Mouse (Mus musculus): ENCODE results near the gene Dpy19l3. TPM values are rescaled to one million over a fixed set of nuclear protein-coding genes. Genes with fewer than 3 reads are reported as not detected.

The Dpy19l3 gene
- polyA plus RNA-seq, 1 experiment from 2014 or later: 31.9 TPM

- Histone ChIP-seq H3K4me1 (replicated peaks) (no peaks in the 10 kb centered on the region), H3K4me3 (no peak overlapping the region), H3K9me3 (no peaks in the 10 kb centered on the region), H3K27me3 (no peaks in the 10 kb centered on the region), H3K4me2 (no peak overlapping the region), H3K9ac (no peak overlapping the region), H3K27ac (replicated peaks) (no peak overlapping the region), H3K36me3 (peaks cover 78% of the 10 kb centered on the region)
- no peak for ATAC-seq (ENCODE audit: low read depth)
- WGBS: 92% methylated on average over 8 of the region's 8 CpGs
These were observed 35.7 kb downstream of the Dpy19l3 start for GRCm38 (mm10) chr7:35718421-35719178.

- no peak for ATAC-seq (ENCODE audit: low read depth)
- H3K27me3 ChIP-seq: no peaks in the 10 kb centered on the region
- H3K4me1 ChIP-seq (replicated peaks): no peaks in the 10 kb centered on the region
- H3K27ac ChIP-seq (replicated peaks): no peak overlapping the region
- 91% methylated on average over 5 of the region's 5 CpGs for WGBS
- no peak overlapping the region for H3K9ac ChIP-seq
- H3K4me3 ChIP-seq: no peak overlapping the region
- H3K36me3 ChIP-seq: peaks cover 67% of the 10 kb centered on the region
- H3K9me3 ChIP-seq: no peaks in the 10 kb centered on the region
- H3K4me2 ChIP-seq: no peak overlapping the region
These were observed 43.9 kb downstream of the Dpy19l3 start for GRCm38 (mm10) chr7:35710366-35710765.

GRCm38 (mm10) chr7:35708101-35708500 is 46.2 kb downstream of the Dpy19l3 start:
- ATAC-seq (ENCODE audit: low read depth): no peak
- Histone ChIP-seq H3K27ac (replicated peaks) (no peak overlapping the region), H3K27me3 (no peaks in the 10 kb centered on the region), H3K9me3 (no peaks in the 10 kb centered on the region), H3K4me2 (no peak overlapping the region), H3K4me3 (no peak overlapping the region), H3K9ac (no peak overlapping the region), H3K4me1 (replicated peaks) (no peaks in the 10 kb centered on the region), H3K36me3 (peaks cover 60% of the 10 kb centered on the region)
- WGBS: 93% methylated on average over 16 of the region's 16 CpGs

- Histone ChIP-seq H3K27ac (replicated peaks) (no peak overlapping the region), H3K27me3 (no peaks in the 10 kb centered on the region), H3K9me3 (no peaks in the 10 kb centered on the region), H3K4me1 (replicated peaks) (no peaks in the 10 kb centered on the region), H3K4me3 (no peak overlapping the region), H3K9ac (no peak overlapping the region), H3K36me3 (peaks cover 50% of the 10 kb centered on the region), H3K4me2 (no peak overlapping the region)
- ATAC-seq (ENCODE audit: low read depth): no peak
- WGBS: 92% methylated on average over 8 of the region's 8 CpGs
These were observed 55.2 kb downstream of the Dpy19l3 start for GRCm38 (mm10) chr7:35699005-35699404.

- no peaks in the 10 kb centered on the region for H3K4me1 ChIP-seq (replicated peaks)
- no peak overlapping the region for H3K9ac ChIP-seq
- no peaks in the 10 kb centered on the region for H3K9me3 ChIP-seq
- no peak for ATAC-seq (ENCODE audit: low read depth)
- H3K36me3 ChIP-seq: peaks cover 40% of the 10 kb centered on the region
- no peak overlapping the region for H3K4me2 ChIP-seq
- no peaks in the 10 kb centered on the region for H3K27me3 ChIP-seq
- H3K27ac ChIP-seq (replicated peaks): no peak overlapping the region
- H3K4me3 ChIP-seq: no peak overlapping the region
- 100% methylated on average over 1 of the region's 1 CpGs for WGBS
These were observed 56.2 kb downstream of the Dpy19l3 start for GRCm38 (mm10) chr7:35698073-35698472.

GRCm38 (mm10) chr7:35692641-35693040 is 61.6 kb downstream of the Dpy19l3 start:
- peaks cover 42% of the 10 kb centered on the region for H3K36me3 ChIP-seq
- no peak overlapping the region for H3K4me3 ChIP-seq
- H3K27me3 ChIP-seq: no peaks in the 10 kb centered on the region
- no peak overlapping the region for H3K4me2 ChIP-seq
- WGBS: 92% methylated on average over 12 of the region's 12 CpGs
- H3K27ac ChIP-seq (replicated peaks): no peak overlapping the region
- H3K9ac ChIP-seq: no peak overlapping the region
- ATAC-seq (ENCODE audit: low read depth): no peak
- H3K9me3 ChIP-seq: no peaks in the 10 kb centered on the region
- peaks cover 32% of the 10 kb centered on the region for H3K4me1 ChIP-seq (replicated peaks)

- Histone ChIP-seq H3K4me3 (no peak overlapping the region), H3K27me3 (no peaks in the 10 kb centered on the region), H3K4me1 (replicated peaks) (peaks cover 37% of the 10 kb centered on the region), H3K36me3 (peaks cover 42% of the 10 kb centered on the region), H3K9me3 (no peaks in the 10 kb centered on the region), H3K27ac (replicated peaks) (peak overlapping the region; percentile 24; the same call in 1 of the 2 replicates), H3K4me2 (no peak overlapping the region), H3K9ac (no peak overlapping the region)
- WGBS: 53% methylated on average over 14 of the region's 14 CpGs
- peak; percentile 43 for ATAC-seq (ENCODE audit: low read depth)
These were observed 62.1 kb downstream of the Dpy19l3 start for GRCm38 (mm10) chr7:35692117-35692516.

GRCm38 (mm10) chr7:35688781-35689349 is 65.4 kb downstream of the Dpy19l3 start:
- Histone ChIP-seq H3K9me3 (no peaks in the 10 kb centered on the region), H3K27ac (replicated peaks) (0 out of 2 replicates have a peak overlapping the region, but pooled peaks have one; percentile 38), H3K4me3 (no peak overlapping the region), H3K9ac (0 out of 2 replicates have a peak overlapping the region, but pooled peaks have one; percentile 17), H3K4me1 (replicated peaks) (peaks cover 46% of the 10 kb centered on the region), H3K36me3 (peaks cover 31% of the 10 kb centered on the region), H3K27me3 (no peaks in the 10 kb centered on the region), H3K4me2 (no peak overlapping the region)
- WGBS: 81% methylated on average over 11 of the region's 11 CpGs
- no peak for ATAC-seq (ENCODE audit: low read depth)

GRCm38 (mm10) chr7:35688276-35688675 is 66.0 kb downstream of the Dpy19l3 start:
- H3K4me3 ChIP-seq: no peak overlapping the region
- no peak overlapping the region for H3K4me2 ChIP-seq
- H3K27me3 ChIP-seq: no peaks in the 10 kb centered on the region
- no peak overlapping the region for H3K27ac ChIP-seq (replicated peaks)
- H3K9ac ChIP-seq: no peak overlapping the region
- peaks cover 31% of the 10 kb centered on the region for H3K36me3 ChIP-seq
- H3K4me1 ChIP-seq (replicated peaks): peaks cover 46% of the 10 kb centered on the region
- no peak for ATAC-seq (ENCODE audit: low read depth)
- no peaks in the 10 kb centered on the region for H3K9me3 ChIP-seq
- WGBS: 40% methylated on average over 9 of the region's 9 CpGs

GRCm38 (mm10) chr7:35687229-35687628 is 67.0 kb downstream of the Dpy19l3 start:
- H3K4me2 ChIP-seq: peak overlapping the region; percentile 15; the same call in 1 of the 2 replicates
- WGBS: 22% methylated on average over 10 of the region's 10 CpGs
- H3K9ac ChIP-seq: no peak overlapping the region
- peaks cover 25% of the 10 kb centered on the region for H3K36me3 ChIP-seq
- no peak overlapping the region for H3K4me3 ChIP-seq
- H3K9me3 ChIP-seq: no peaks in the 10 kb centered on the region
- no peak overlapping the region for H3K27ac ChIP-seq (replicated peaks)
- ATAC-seq (ENCODE audit: low read depth): no peak
- no peaks in the 10 kb centered on the region for H3K27me3 ChIP-seq
- H3K4me1 ChIP-seq (replicated peaks): peaks cover 40% of the 10 kb centered on the region

GRCm38 (mm10) chr7:35686756-35687155 is 67.5 kb downstream of the Dpy19l3 start:
- H3K4me3 ChIP-seq: no peak overlapping the region
- peaks cover 21% of the 10 kb centered on the region for H3K36me3 ChIP-seq
- peaks cover 35% of the 10 kb centered on the region for H3K4me1 ChIP-seq (replicated peaks)
- 24% methylated on average over 13 of the region's 13 CpGs for whole genome bisulfite sequencing
- no peak overlapping the region; the same call in 1 of the 2 replicates for H3K27ac ChIP-seq (replicated peaks)
- H3K9ac ChIP-seq: no peak overlapping the region
- no peak for ATAC-seq (ENCODE audit: low read depth)
- H3K4me2 ChIP-seq: peak overlapping the region; percentile 15; the same call in 1 of the 2 replicates
- no peaks in the 10 kb centered on the region for H3K27me3 ChIP-seq
- no peaks in the 10 kb centered on the region for H3K9me3 ChIP-seq

- ATAC-seq (ENCODE audit: low read depth): peak; percentile 34; the same call in 1 of the 2 replicates
- Histone ChIP-seq H3K36me3 (peaks cover 18% of the 10 kb centered on the region), H3K4me3 (no peak overlapping the region), H3K4me2 (0 out of 2 replicates have a peak overlapping the region, but pooled peaks have one; percentile 3), H3K27me3 (no peaks in the 10 kb centered on the region), H3K9ac (no peak overlapping the region), H3K9me3 (no peaks in the 10 kb centered on the region), H3K4me1 (replicated peaks) (peaks cover 35% of the 10 kb centered on the region), H3K27ac (replicated peaks) (no peak overlapping the region; the same call in 1 of the 2 replicates)
- WGBS: 68% methylated on average over 11 of the region's 11 CpGs
These were observed 68.0 kb downstream of the Dpy19l3 start for GRCm38 (mm10) chr7:35686216-35686615.
